Mouse (Mus musculus): ENCODE measurements around the gene Omd.
"Not testable (repeated sequence)": the region's sequence is repeated elsewhere in the genome, so short reads cannot be mapped to it uniquely, and the experiment has no call there.

Omd gene

GRCm38 (mm10) chr13:49581541-49582530, at the start of gene Omd:
TSS of gene Omd (plus strand) at chr13:49582462.
- DNase-seq (ENCODE audit: low spot score): peak; percentile 24

- no peak for DNase-seq (ENCODE audit: low spot score)
Measured at GRCm38 (mm10) chr13:49536946-49537345, 45.3 kb upstream of the Omd start.

GRCm38 (mm10) chr13:49538693-49539092, 43.6 kb upstream of the Omd start:
- no peak for DNase-seq (ENCODE audit: low spot score)

GRCm38 (mm10) chr13:49544279-49544678, 38.0 kb upstream of the Omd start, which contains the start of gene Aspn:
TSS of gene Aspn (plus strand) at chr13:49544443.
- DNase-seq (ENCODE audit: low spot score): no peak

- no peak for DNase-seq (ENCODE audit: low spot score)
Measured at GRCm38 (mm10) chr13:49545646-49546045, 36.6 kb upstream of the Omd start.

GRCm38 (mm10) chr13:49546517-49546916, 35.7 kb upstream of the Omd start:
- DNase-seq (ENCODE audit: low spot score): peak; percentile 31

- no peak for DNase-seq (ENCODE audit: low spot score)
Measured at GRCm38 (mm10) chr13:49547563-49548150, 34.6 kb upstream of the Omd start.

GRCm38 (mm10) chr13:49549616-49550015, 32.6 kb upstream of the Omd start:
- DNase-seq (ENCODE audit: low spot score): no peak

GRCm38 (mm10) chr13:49554519-49554918, 27.7 kb upstream of the Omd start:
- DNase-seq (ENCODE audit: low spot score): no peak

GRCm38 (mm10) chr13:49556203-49556602, 26.1 kb upstream of the Omd start:
- peak; percentile 6 for DNase-seq (ENCODE audit: low spot score)

GRCm38 (mm10) chr13:49556924-49557323, 25.3 kb upstream of the Omd start:
- DNase-seq (ENCODE audit: low spot score): no peak

GRCm38 (mm10) chr13:49559185-49559584, 23.1 kb upstream of the Omd start:
- DNase-seq (ENCODE audit: low spot score): no peak

GRCm38 (mm10) chr13:49560886-49561285, 21.4 kb upstream of the Omd start:
- DNase-seq (ENCODE audit: low spot score): no peak

GRCm38 (mm10) chr13:49564347-49564746, 17.9 kb upstream of the Omd start:
- no peak for DNase-seq (ENCODE audit: low spot score)

- DNase-seq (ENCODE audit: low spot score): no peak
Measured at GRCm38 (mm10) chr13:49570371-49570770, 11.9 kb upstream of the Omd start.

- no peak for DNase-seq (ENCODE audit: low spot score)
Measured at GRCm38 (mm10) chr13:49571418-49571817, 10.8 kb upstream of the Omd start.

GRCm38 (mm10) chr13:49583859-49584258, 1.6 kb downstream of the Omd start:
- DNase-seq (ENCODE audit: low spot score): no peak

GRCm38 (mm10) chr13:49584307-49585005, 2.2 kb downstream of the Omd start:
- no peak for DNase-seq (ENCODE audit: low spot score)

GRCm38 (mm10) chr13:49586062-49586461, 3.8 kb downstream of the Omd start:
- no peak for DNase-seq (ENCODE audit: low spot score)

- DNase-seq (ENCODE audit: low spot score): not testable (repeated sequence)
Measured at GRCm38 (mm10) chr13:49602541-49602940, 20.3 kb downstream of the Omd start.

- no peak for DNase-seq (ENCODE audit: low spot score)
Measured at GRCm38 (mm10) chr13:49603603-49604002, 21.3 kb downstream of the Omd start.

- DNase-seq (ENCODE audit: low spot score): peak; percentile 57
Measured at GRCm38 (mm10) chr13:49607714-49608113, 25.5 kb downstream of the Omd start, which contains the start of gene Ogn. TSS of gene Ogn (plus strand) at chr13:49608046.

Data from lung, postnatal 25 days (tissue).